Mouse (Mus musculus) C2C12 (cell line): ENCODE measurements around the gene Timmdc1.

Experiments
- CEBPB ChIP-seq: IDR thresholded peaks from one replicate; pipeline ENCODE4 v1.6.1; 2011; ENCODE audit warnings: low read depth, mild to moderate bottlenecking, control low read depth, moderate library complexity
- CTCF ChIP-seq: IDR thresholded peaks from one replicate; pipeline ENCODE4 v1.5.1; 2011; ENCODE audit not compliant: control insufficient read depth, insufficient read depth, insufficient read length
- MYOD1 ChIP-seq: IDR thresholded peaks from one replicate; pipeline ENCODE4 v1.6.1; 2011; ENCODE audit warnings: low read depth; ENCODE audit not compliant: control insufficient read depth, insufficient read length

GRCm38 (mm10) chr16:38563516-38563915 lies 41.1 kb upstream of the Timmdc1 start:
- TF ChIP-seq CEBPB (no peak), CTCF (no peak), MYOD1 (no peak)
